Mouse (Mus musculus): ENCODE measurements around the gene 1700037C18Rik. TPM values are rescaled to one million over a fixed set of nuclear protein-coding genes. Genes with fewer than 3 reads are reported as not detected.
A peak's percentile ranks its signal among the peaks of the same experiment; 100 is the strongest.

The 1700037C18Rik gene
- polyA plus RNA-seq (2012; rRNA removed): 8.2 and 8.3 TPM in 2 replicates

- peak; percentile 87 for TF ChIP-seq CTCF (IDR thresholded peaks at IDR 0.05; ENCODE audit: extremely low read depth, insufficient read depth, insufficient read length, insufficient replicate concordance)
- peak; percentile 33; the same call in 1 of the 2 replicates for TF ChIP-seq POLR2A (IDR thresholded peaks at IDR 0.05; ENCODE audit: low read depth, low read length)
- H3K27ac ChIP-seq (ENCODE audit: insufficient read depth, low read length): peak within 1 kb of the TSS; percentile 68
- peaks cover 16% of the 10 kb centered on the region for H3K36me3 ChIP-seq (ENCODE audit: control insufficient read depth, insufficient read depth, low read length)
- no peaks in the 10 kb centered on the region for H3K27me3 ChIP-seq (ENCODE audit: control insufficient read depth, insufficient read depth, low read length)
- peak within 1 kb of the TSS; percentile 71 for H3K4me3 ChIP-seq (ENCODE audit: extremely low read depth, insufficient read depth, insufficient read length)
- under 1% methylated on average over 33 of the region's 33 CpGs for WGBS
- H3K4me1 ChIP-seq (ENCODE audit: control insufficient read depth, insufficient read depth, insufficient read length): no peaks in the 10 kb centered on the region
- DNase-seq (ENCODE audit: low read depth in 1 of 2, low spot score in 2 of 2): peak; percentile 82 to 88
Measured at GRCm38 (mm10) chr16:3908537-3909111, at the start of gene 1700037C18Rik, which contains the start of gene Cluap1. TSS of gene 1700037C18Rik (minus strand) at chr16:3908689. TSS of gene Cluap1 (plus strand) at chr16:3908801.

DNA sequence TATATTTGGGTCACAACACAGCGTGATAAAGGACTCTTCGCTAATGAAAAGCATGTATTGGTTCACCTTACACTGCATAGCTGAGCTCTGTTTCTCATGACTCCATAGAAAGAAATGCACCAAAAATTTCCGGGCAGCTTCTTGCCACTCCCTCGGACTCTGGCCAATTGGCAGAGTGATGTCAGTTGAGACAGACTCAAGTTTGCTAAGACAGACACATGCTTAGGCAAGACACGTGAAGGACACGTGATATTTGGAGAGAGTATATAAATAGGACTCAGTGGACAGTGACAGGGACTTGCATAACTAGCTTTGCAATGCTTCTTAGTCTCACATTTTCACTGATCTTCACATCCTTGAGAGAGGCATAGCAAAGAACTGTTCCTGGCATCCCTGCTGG is 47.9 kb upstream of the 1700037C18Rik start:
- DNase-seq (ENCODE audit: low read depth in 1 of 2, low spot score in 2 of 2): no peak
- Histone ChIP-seq H3K4me3 (ENCODE audit: extremely low read depth, insufficient read depth, insufficient read length) (no peak overlapping the region), H3K27me3 (ENCODE audit: control insufficient read depth, insufficient read depth, low read length) (no peaks in the 10 kb centered on the region), H3K4me1 (ENCODE audit: control insufficient read depth, insufficient read depth, insufficient read length) (no peaks in the 10 kb centered on the region), H3K27ac (ENCODE audit: insufficient read depth, low read length) (no peak overlapping the region), H3K36me3 (ENCODE audit: control insufficient read depth, insufficient read depth, low read length) (peaks cover 3% of the 10 kb centered on the region; the same call in 1 of the 2 replicates)
- no peak for TF ChIP-seq CTCF (IDR thresholded peaks at IDR 0.05; ENCODE audit: extremely low read depth, insufficient read depth, insufficient read length, insufficient replicate concordance)
- no peak for TF ChIP-seq POLR2A (IDR thresholded peaks at IDR 0.05; ENCODE audit: low read depth, low read length)
- 90% methylated on average over 6 of the region's 6 CpGs for WGBS

GRCm38 (mm10) chr16:3951141-3951540 is 42.7 kb upstream of the 1700037C18Rik start:
- H3K36me3 ChIP-seq (ENCODE audit: control insufficient read depth, insufficient read depth, low read length): peaks cover 8% of the 10 kb centered on the region

DNA sequence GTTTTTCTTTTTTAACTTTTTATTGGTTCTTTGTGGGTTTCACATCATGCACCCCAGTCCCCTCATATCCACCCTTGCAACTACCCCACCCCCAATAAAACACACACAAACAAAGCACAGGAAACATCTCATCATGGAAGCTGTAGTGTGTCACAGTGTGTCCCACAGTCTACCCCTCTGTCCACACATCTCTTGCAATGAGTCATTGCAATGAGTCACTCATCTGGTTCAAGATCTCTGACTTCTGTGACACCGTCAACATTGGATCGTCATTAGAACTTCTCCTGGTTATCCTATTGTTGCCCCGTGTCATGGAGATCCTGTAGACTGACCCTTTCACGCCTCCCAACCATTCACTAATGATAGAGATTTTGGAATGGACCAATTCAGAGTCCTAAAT is 26.2 kb upstream of the 1700037C18Rik start:
- no peak overlapping the region for H3K4me3 ChIP-seq (ENCODE audit: extremely low read depth, insufficient read depth, insufficient read length)
- no peak overlapping the region for H3K27ac ChIP-seq (ENCODE audit: insufficient read depth, low read length)
- TF ChIP-seq CTCF (IDR thresholded peaks at IDR 0.05; ENCODE audit: extremely low read depth, insufficient read depth, insufficient read length, insufficient replicate concordance): no peak
- H3K27me3 ChIP-seq (ENCODE audit: control insufficient read depth, insufficient read depth, low read length): no peaks in the 10 kb centered on the region
- H3K4me1 ChIP-seq (ENCODE audit: control insufficient read depth, insufficient read depth, insufficient read length): no peaks in the 10 kb centered on the region
- H3K36me3 ChIP-seq (ENCODE audit: control insufficient read depth, insufficient read depth, low read length): peaks cover 26% of the 10 kb centered on the region
- no peak for DNase-seq (ENCODE audit: low read depth in 1 of 2, low spot score in 2 of 2)
- WGBS: 89% methylated on average over 4 of the region's 4 CpGs

More at GRCm38 (mm10) chr16:3951141-3951540, 42.7 kb upstream of the 1700037C18Rik start:
- TF ChIP-seq POLR2A (IDR thresholded peaks at IDR 0.05; ENCODE audit: low read depth, low read length): no peak
- TF ChIP-seq CTCF (IDR thresholded peaks at IDR 0.05; ENCODE audit: extremely low read depth, insufficient read depth, insufficient read length, insufficient replicate concordance): no peak
- H3K27me3 ChIP-seq (ENCODE audit: control insufficient read depth, insufficient read depth, low read length): no peaks in the 10 kb centered on the region
- no peak overlapping the region for H3K27ac ChIP-seq (ENCODE audit: insufficient read depth, low read length)
- no peak overlapping the region for H3K4me3 ChIP-seq (ENCODE audit: extremely low read depth, insufficient read depth, insufficient read length)
- WGBS: 89% methylated on average over 1 of the region's 1 CpGs
- no peaks in the 10 kb centered on the region for H3K4me1 ChIP-seq (ENCODE audit: control insufficient read depth, insufficient read depth, insufficient read length)
- no peak for DNase-seq (ENCODE audit: low read depth in 1 of 2, low spot score in 2 of 2)

DNA sequence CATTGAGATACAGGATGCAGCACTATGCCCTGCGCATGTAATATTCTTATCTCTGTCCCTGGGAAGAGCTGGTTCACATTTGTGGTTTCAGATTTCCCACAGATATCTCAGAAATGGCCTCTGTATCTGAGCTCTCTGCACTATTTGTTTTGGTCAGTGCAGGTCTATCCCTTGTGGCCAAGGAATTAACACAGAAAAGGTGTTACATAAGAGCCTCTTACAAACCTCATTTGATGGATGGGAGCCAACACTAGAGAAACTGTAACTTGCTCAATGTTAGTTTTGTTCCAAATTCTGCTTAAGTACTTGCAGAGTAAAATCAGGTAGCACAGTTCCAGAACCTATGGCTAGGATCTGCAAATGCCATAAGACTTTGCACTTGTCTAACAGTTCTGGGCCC is 25.6 kb upstream of the 1700037C18Rik start:
- no peaks in the 10 kb centered on the region for H3K4me1 ChIP-seq (ENCODE audit: control insufficient read depth, insufficient read depth, insufficient read length)
- peaks cover 26% of the 10 kb centered on the region for H3K36me3 ChIP-seq (ENCODE audit: control insufficient read depth, insufficient read depth, low read length)
- H3K27ac ChIP-seq (ENCODE audit: insufficient read depth, low read length): no peak overlapping the region
- no peaks in the 10 kb centered on the region for H3K27me3 ChIP-seq (ENCODE audit: control insufficient read depth, insufficient read depth, low read length)
- no peak overlapping the region for H3K4me3 ChIP-seq (ENCODE audit: extremely low read depth, insufficient read depth, insufficient read length)
- 83% methylated on average over 1 of the region's 1 CpGs for WGBS
- TF ChIP-seq CTCF (IDR thresholded peaks at IDR 0.05; ENCODE audit: extremely low read depth, insufficient read depth, insufficient read length, insufficient replicate concordance): no peak
- TF ChIP-seq POLR2A (IDR thresholded peaks at IDR 0.05; ENCODE audit: low read depth, low read length): no peak
- no peak for DNase-seq (ENCODE audit: low read depth in 1 of 2, low spot score in 2 of 2)

- no peaks in the 10 kb centered on the region for H3K27me3 ChIP-seq (ENCODE audit: control insufficient read depth, insufficient read depth, low read length)
- peaks cover 26% of the 10 kb centered on the region for H3K36me3 ChIP-seq (ENCODE audit: control insufficient read depth, insufficient read depth, low read length)
- DNase-seq (ENCODE audit: low read depth in 1 of 2, low spot score in 2 of 2): no peak
- no peaks in the 10 kb centered on the region for H3K4me1 ChIP-seq (ENCODE audit: control insufficient read depth, insufficient read depth, insufficient read length)
- TF ChIP-seq CTCF (IDR thresholded peaks at IDR 0.05; ENCODE audit: extremely low read depth, insufficient read depth, insufficient read length, insufficient replicate concordance) (no peak), POLR2A (IDR thresholded peaks at IDR 0.05; ENCODE audit: low read depth, low read length) (no peak)
- 88% methylated on average over 6 of the region's 6 CpGs for WGBS
- no peak overlapping the region for H3K4me3 ChIP-seq (ENCODE audit: extremely low read depth, insufficient read depth, insufficient read length)
- no peak overlapping the region for H3K27ac ChIP-seq (ENCODE audit: insufficient read depth, low read length)
Measured at GRCm38 (mm10) chr16:3933536-3933935, 25.0 kb upstream of the 1700037C18Rik start.

- 70% methylated on average over 7 of the region's 7 CpGs for WGBS
- no peak for DNase-seq (ENCODE audit: low read depth in 1 of 2, low spot score in 2 of 2)
- Histone ChIP-seq H3K4me3 (ENCODE audit: extremely low read depth, insufficient read depth, insufficient read length) (no peak overlapping the region), H3K36me3 (ENCODE audit: control insufficient read depth, insufficient read depth, low read length) (peaks cover 20% of the 10 kb centered on the region), H3K27me3 (ENCODE audit: control insufficient read depth, insufficient read depth, low read length) (no peaks in the 10 kb centered on the region), H3K4me1 (ENCODE audit: control insufficient read depth, insufficient read depth, insufficient read length) (no peaks in the 10 kb centered on the region), H3K27ac (ENCODE audit: insufficient read depth, low read length) (no peak overlapping the region)
- TF ChIP-seq POLR2A (IDR thresholded peaks at IDR 0.05; ENCODE audit: low read depth, low read length) (no peak), CTCF (IDR thresholded peaks at IDR 0.05; ENCODE audit: extremely low read depth, insufficient read depth, insufficient read length, insufficient replicate concordance) (no peak)
Measured at GRCm38 (mm10) chr16:3929151-3929550, 20.7 kb upstream of the 1700037C18Rik start.
